Mouse (Mus musculus): ENCODE results near the gene Rgs3.

GRCm38 (mm10) chr4:62629461-62629860 lies 69.8 kb downstream of the Rgs3 start:
- TF ChIP-seq RCOR1 (IDR thresholded peaks at IDR 0.05; ENCODE audit: low read depth, low read length) (no peak), ZNF384 (IDR thresholded peaks at IDR 0.05; ENCODE audit: low read depth, low read length) (no peak), MAZ (IDR thresholded peaks at IDR 0.05; ENCODE audit: low read depth, low read length) (no peak), CTCF (IDR thresholded peaks at IDR 0.05 in 2 of 3, conservative IDR thresholded peaks at IDR 0.05 in 1 of 3; ENCODE audit: control insufficient read depth in 1 of 3, insufficient read depth in 1 of 3, low read depth in 2 of 3, low read length in 3 of 3, poor library complexity in 1 of 3, severe bottlenecking in 1 of 3) (no peak), MAX (IDR thresholded peaks at IDR 0.05; ENCODE audit: low read length) (no peak), USF2 (IDR thresholded peaks at IDR 0.05; ENCODE audit: borderline replicate concordance in 1 of 2, insufficient read depth in 1 of 2, low read depth in 1 of 2, low read length in 2 of 2) (no peak), MAFK (IDR thresholded peaks at IDR 0.05; ENCODE audit: borderline replicate concordance, low read depth, low read length) (no peak), EP300 (IDR thresholded peaks at IDR 0.05; ENCODE audit: low read depth in 1 of 2, low read length in 2 of 2) (no peak)
